Mouse (Mus musculus) liver, postnatal 0 days (tissue): ENCODE measurements around the gene 4930453N24Rik.

Experiments used
- CTCF ChIP-seq: sonication (generic); IDR thresholded peaks from 2 replicates; pipeline ENCODE4 v1.5.1; 2016; ENCODE audit warnings: antibody characterized with exemption, low read depth
- EP300 ChIP-seq: IDR thresholded peaks from 2 replicates; pipeline ENCODE4 v1.6.1; 2016; ENCODE audit warnings: antibody characterized with exemption, low read depth, mild to moderate bottlenecking

- TF ChIP-seq CTCF (no peak), EP300 (no peak)
Observed at GRCm38 (mm10) chr16:64801638-64802037, 30.7 kb upstream of the 4930453N24Rik start.
